Mouse (Mus musculus): ENCODE results near the gene Ccna1. TPM values are rescaled to one million over a fixed set of nuclear protein-coding genes. Genes with fewer than 3 reads are reported as not detected.

Ccna1 gene
- polyA plus RNA-seq, 1 experiment from 2014 or later, result 1.2 TPM

GRCm38 (mm10) chr3:55011681-55012080 is 43.6 kb downstream of the Ccna1 start:
- H3K27me3 ChIP-seq, result no peaks in the 10 kb centered on the region
- H3K27ac ChIP-seq, result no peak overlapping the region
- H3K4me3 ChIP-seq, result no peak overlapping the region
- ATAC-seq (replicated peaks; ENCODE audit: insufficient number of reproducible peaks, insufficient read depth, low FRiP score, low read depth), result no peak
- H3K9me3 ChIP-seq (replicated peaks), result no peaks in the 10 kb centered on the region
- H3K9ac ChIP-seq, result no peak overlapping the region
- H3K4me2 ChIP-seq, result no peak overlapping the region
- 18% methylated on average over 7 of the region's 7 CpGs for WGBS
- H3K36me3 ChIP-seq, result no peaks in the 10 kb centered on the region
- no peaks in the 10 kb centered on the region for H3K4me1 ChIP-seq (replicated peaks)

GRCm38 (mm10) chr3:55008965-55009741 is 46.1 kb downstream of the Ccna1 start:
- no peak overlapping the region for H3K27ac ChIP-seq
- no peak overlapping the region for H3K4me3 ChIP-seq
- H3K27me3 ChIP-seq, result no peaks in the 10 kb centered on the region
- no peak for ATAC-seq (replicated peaks; ENCODE audit: insufficient number of reproducible peaks, insufficient read depth, low FRiP score, low read depth)
- H3K9me3 ChIP-seq (replicated peaks), result no peaks in the 10 kb centered on the region
- no peaks in the 10 kb centered on the region for H3K36me3 ChIP-seq
- H3K4me1 ChIP-seq (replicated peaks), result no peaks in the 10 kb centered on the region
- 69% methylated on average over 6 of the region's 6 CpGs for WGBS
- no peak overlapping the region for H3K4me2 ChIP-seq
- H3K9ac ChIP-seq, result no peak overlapping the region

- WGBS, result 63% methylated on average over 4 of the region's 4 CpGs
- Histone ChIP-seq H3K9me3 (replicated peaks) (no peaks in the 10 kb centered on the region), H3K27ac (no peak overlapping the region), H3K27me3 (no peaks in the 10 kb centered on the region), H3K36me3 (no peaks in the 10 kb centered on the region), H3K9ac (no peak overlapping the region), H3K4me2 (no peak overlapping the region), H3K4me1 (replicated peaks) (no peaks in the 10 kb centered on the region), H3K4me3 (no peak overlapping the region)
- no peak for ATAC-seq (replicated peaks; ENCODE audit: insufficient number of reproducible peaks, insufficient read depth, low FRiP score, low read depth)
Observed at GRCm38 (mm10) chr3:55004036-55004435, 51.3 kb downstream of the Ccna1 start.

GRCm38 (mm10) chr3:55001677-55002076 is 53.6 kb downstream of the Ccna1 start:
- H3K27ac ChIP-seq, result no peak overlapping the region
- WGBS, result 56% methylated on average over 4 of the region's 4 CpGs
- H3K36me3 ChIP-seq, result no peaks in the 10 kb centered on the region
- no peak overlapping the region for H3K9ac ChIP-seq
- H3K9me3 ChIP-seq (replicated peaks), result no peaks in the 10 kb centered on the region
- no peak for ATAC-seq (replicated peaks; ENCODE audit: insufficient number of reproducible peaks, insufficient read depth, low FRiP score, low read depth)
- H3K4me3 ChIP-seq, result no peak overlapping the region
- H3K4me2 ChIP-seq, result no peak overlapping the region
- H3K27me3 ChIP-seq, result no peaks in the 10 kb centered on the region
- no peaks in the 10 kb centered on the region for H3K4me1 ChIP-seq (replicated peaks)

Other genes with a start within 250 kb of the Ccna1 start
- gene Rfxap, start 247.7 kb downstream of the Ccna1 start, polyA plus RNA-seq (2015; fragmentation: Nextera tagmentation; extraction: Ambion mirVana), result 25.0 and 28.0 TPM in 2 replicates
- 0.10 TPM in 2 replicates for gene Sertm1, start 139.6 kb downstream of the Ccna1 start, polyA plus RNA-seq (2015; fragmentation: Nextera tagmentation; extraction: Ambion mirVana)
- gene Spg20, start 56.6 kb upstream of the Ccna1 start, polyA plus RNA-seq (2015; fragmentation: Nextera tagmentation; extraction: Ambion mirVana), result 29.3 and 32.7 TPM in 2 replicates
- 0.10 TPM in 1 of 2 replicates, not detected in the other for gene Ccdc169, start 81.8 kb upstream of the Ccna1 start, polyA plus RNA-seq (2015; fragmentation: Nextera tagmentation; extraction: Ambion mirVana)
- gene Sohlh2, start 126.5 kb upstream of the Ccna1 start, polyA plus RNA-seq (2015; fragmentation: Nextera tagmentation; extraction: Ambion mirVana), result 0.09 TPM in 1 of 2 replicates, not detected in the other
- gene Dclk1, start 186.9 kb upstream of the Ccna1 start, polyA plus RNA-seq (2015; fragmentation: Nextera tagmentation; extraction: Ambion mirVana), result 11.9 and 13.4 TPM in 2 replicates